Mouse (Mus musculus): ENCODE measurements at regions not wholly inside any gene's neighbourhood (a gene's known extent, or its start where the extent isn't known, plus 50 kb on each side); places are given as distances from the start of the nearest gene placed in this dataset.

GRCm38 (mm10) chr11:18156506-18156905 is 202.8 kb upstream of the Etaa1 start:
- peaks cover 3% of the 10 kb centered on the region; the same call in 1 of the 2 replicates for H3K4me1 ChIP-seq (ENCODE audit: control insufficient read depth, insufficient read depth, low read length)
- no peak overlapping the region for H3K27ac ChIP-seq (ENCODE audit: low read length)
- no peak overlapping the region for H3K4me3 ChIP-seq (ENCODE audit: low read depth, low read length)
- H3K9me3 ChIP-seq (replicated peaks; ENCODE audit: control insufficient read depth, low read length, poor library complexity, severe bottlenecking): no peaks in the 10 kb centered on the region
- WGBS: 51% methylated on average over 4 of the region's 4 CpGs
- H3K4me2 ChIP-seq (ENCODE audit: low read length): no peak overlapping the region
- no peaks in the 10 kb centered on the region for H3K36me3 ChIP-seq (ENCODE audit: control insufficient read depth, insufficient read depth, low read length)
- H3K9ac ChIP-seq (ENCODE audit: low read depth, low read length): no peak overlapping the region
- no peak for ATAC-seq
- H3K27me3 ChIP-seq (ENCODE audit: control insufficient read depth, insufficient read depth, low read depth, low read length): no peaks in the 10 kb centered on the region

GRCm38 (mm10) chr11:18151788-18152563 is 198.3 kb upstream of the Etaa1 start:
- H3K36me3 ChIP-seq (ENCODE audit: control insufficient read depth, insufficient read depth, low read length): no peaks in the 10 kb centered on the region
- H3K27me3 ChIP-seq (ENCODE audit: control insufficient read depth, insufficient read depth, low read depth, low read length): no peaks in the 10 kb centered on the region
- H3K9me3 ChIP-seq (replicated peaks; ENCODE audit: control insufficient read depth, low read length, poor library complexity, severe bottlenecking): no peaks in the 10 kb centered on the region
- 22% methylated on average over 6 of the region's 6 CpGs for WGBS
- peaks cover 3% of the 10 kb centered on the region; the same call in 1 of the 2 replicates for H3K4me1 ChIP-seq (ENCODE audit: control insufficient read depth, insufficient read depth, low read length)
- no peak overlapping the region for H3K27ac ChIP-seq (ENCODE audit: low read length)
- H3K4me3 ChIP-seq (ENCODE audit: low read depth, low read length): no peak overlapping the region
- ATAC-seq: peak; percentile 62; the same call in 1 of the 2 replicates
- no peak overlapping the region for H3K4me2 ChIP-seq (ENCODE audit: low read length)
- no peak overlapping the region for H3K9ac ChIP-seq (ENCODE audit: low read depth, low read length)

- no peaks in the 10 kb centered on the region for H3K9me3 ChIP-seq (replicated peaks; ENCODE audit: control insufficient read depth, low read length, poor library complexity, severe bottlenecking)
- H3K36me3 ChIP-seq (ENCODE audit: control insufficient read depth, insufficient read depth, low read length): no peaks in the 10 kb centered on the region
- no peak overlapping the region for H3K27ac ChIP-seq (ENCODE audit: low read length)
These were observed 197.7 kb upstream of the Etaa1 start for GRCm38 (mm10) chr11:18151369-18151768.

GRCm38 (mm10) chr11:18127488-18127887 is 173.8 kb upstream of the Etaa1 start:
- ATAC-seq: no peak
- WGBS: 71% methylated on average over 5 of the region's 5 CpGs
- H3K9ac ChIP-seq (ENCODE audit: low read depth, low read length): no peak overlapping the region

More at GRCm38 (mm10) chr11:18151369-18151768, 197.7 kb upstream of the Etaa1 start:
- H3K27me3 ChIP-seq (ENCODE audit: control insufficient read depth, insufficient read depth, low read depth, low read length): no peaks in the 10 kb centered on the region
- no peak overlapping the region for H3K4me2 ChIP-seq (ENCODE audit: low read length)
- no peak overlapping the region for H3K4me3 ChIP-seq (ENCODE audit: low read depth, low read length)
- H3K4me1 ChIP-seq (ENCODE audit: control insufficient read depth, insufficient read depth, low read length): 0 out of 2 replicates have a peak, but pooled peaks cover 3% of the 10 kb centered on the region
- 58% methylated on average over 4 of the region's 4 CpGs for WGBS
- ATAC-seq: no peak
- H3K9ac ChIP-seq (ENCODE audit: low read depth, low read length): no peak overlapping the region

GRCm38 (mm10) chr11:18123031-18123430 is 169.4 kb upstream of the Etaa1 start:
- 91% methylated on average over 6 of the region's 6 CpGs for WGBS
- Histone ChIP-seq H3K27ac (ENCODE audit: low read length) (no peak overlapping the region), H3K27me3 (ENCODE audit: control insufficient read depth, insufficient read depth, low read depth, low read length) (no peaks in the 10 kb centered on the region), H3K36me3 (ENCODE audit: control insufficient read depth, insufficient read depth, low read length) (no peaks in the 10 kb centered on the region), H3K4me1 (ENCODE audit: control insufficient read depth, insufficient read depth, low read length) (no peaks in the 10 kb centered on the region), H3K4me3 (ENCODE audit: low read depth, low read length) (no peak overlapping the region), H3K4me2 (ENCODE audit: low read length) (no peak overlapping the region), H3K9ac (ENCODE audit: low read depth, low read length) (no peak overlapping the region), H3K9me3 (replicated peaks; ENCODE audit: control insufficient read depth, low read length, poor library complexity, severe bottlenecking) (no peaks in the 10 kb centered on the region)
- ATAC-seq: no peak

More at GRCm38 (mm10) chr11:18127488-18127887, 173.8 kb upstream of the Etaa1 start:
- Histone ChIP-seq H3K4me2 (ENCODE audit: low read length) (no peak overlapping the region), H3K27ac (ENCODE audit: low read length) (no peak overlapping the region), H3K27me3 (ENCODE audit: control insufficient read depth, insufficient read depth, low read depth, low read length) (no peaks in the 10 kb centered on the region), H3K9me3 (replicated peaks; ENCODE audit: control insufficient read depth, low read length, poor library complexity, severe bottlenecking) (no peaks in the 10 kb centered on the region), H3K4me3 (ENCODE audit: low read depth, low read length) (no peak overlapping the region), H3K36me3 (ENCODE audit: control insufficient read depth, insufficient read depth, low read length) (no peaks in the 10 kb centered on the region), H3K4me1 (ENCODE audit: control insufficient read depth, insufficient read depth, low read length) (no peaks in the 10 kb centered on the region)

GRCm38 (mm10) chr11:18122616-18123015 is 168.9 kb upstream of the Etaa1 start:
- WGBS: 70% methylated on average over 2 of the region's 2 CpGs
- no peak for ATAC-seq
- Histone ChIP-seq H3K9me3 (replicated peaks; ENCODE audit: control insufficient read depth, low read length, poor library complexity, severe bottlenecking) (no peaks in the 10 kb centered on the region), H3K27ac (ENCODE audit: low read length) (no peak overlapping the region), H3K4me1 (ENCODE audit: control insufficient read depth, insufficient read depth, low read length) (no peaks in the 10 kb centered on the region), H3K36me3 (ENCODE audit: control insufficient read depth, insufficient read depth, low read length) (no peaks in the 10 kb centered on the region), H3K4me2 (ENCODE audit: low read length) (no peak overlapping the region), H3K9ac (ENCODE audit: low read depth, low read length) (no peak overlapping the region), H3K27me3 (ENCODE audit: control insufficient read depth, insufficient read depth, low read depth, low read length) (no peaks in the 10 kb centered on the region), H3K4me3 (ENCODE audit: low read depth, low read length) (no peak overlapping the region)

GRCm38 (mm10) chr11:18115693-18116450 is 162.2 kb upstream of the Etaa1 start:
- no peak overlapping the region for H3K9ac ChIP-seq (ENCODE audit: low read depth, low read length)
- 76% methylated on average over 9 of the region's 9 CpGs for WGBS
- no peaks in the 10 kb centered on the region for H3K4me1 ChIP-seq (ENCODE audit: control insufficient read depth, insufficient read depth, low read length)
- H3K9me3 ChIP-seq (replicated peaks; ENCODE audit: control insufficient read depth, low read length, poor library complexity, severe bottlenecking): no peaks in the 10 kb centered on the region
- H3K4me3 ChIP-seq (ENCODE audit: low read depth, low read length): no peak overlapping the region
- H3K27ac ChIP-seq (ENCODE audit: low read length): no peak overlapping the region
- H3K27me3 ChIP-seq (ENCODE audit: control insufficient read depth, insufficient read depth, low read depth, low read length): no peaks in the 10 kb centered on the region
- no peaks in the 10 kb centered on the region for H3K36me3 ChIP-seq (ENCODE audit: control insufficient read depth, insufficient read depth, low read length)
- H3K4me2 ChIP-seq (ENCODE audit: low read length): no peak overlapping the region
- peak; percentile 89 for ATAC-seq

- H3K9me3 ChIP-seq (replicated peaks; ENCODE audit: control insufficient read depth, low read length, poor library complexity, severe bottlenecking): no peaks in the 10 kb centered on the region
- no peak for ATAC-seq
- H3K36me3 ChIP-seq (ENCODE audit: control insufficient read depth, insufficient read depth, low read length): no peaks in the 10 kb centered on the region
- no peaks in the 10 kb centered on the region for H3K27me3 ChIP-seq (ENCODE audit: control insufficient read depth, insufficient read depth, low read depth, low read length)
- no peak overlapping the region for H3K9ac ChIP-seq (ENCODE audit: low read depth, low read length)
- no peaks in the 10 kb centered on the region for H3K4me1 ChIP-seq (ENCODE audit: control insufficient read depth, insufficient read depth, low read length)
- H3K27ac ChIP-seq (ENCODE audit: low read length): no peak overlapping the region
- 90% methylated on average over 3 of the region's 3 CpGs for WGBS
- no peak overlapping the region for H3K4me2 ChIP-seq (ENCODE audit: low read length)
- no peak overlapping the region for H3K4me3 ChIP-seq (ENCODE audit: low read depth, low read length)
These were observed 149.2 kb upstream of the Etaa1 start for GRCm38 (mm10) chr11:18102841-18103240.

Data from midbrain, embryonic 16.5 days (tissue).